Mouse (Mus musculus): ENCODE measurements around the gene Rsad2.
A peak's percentile ranks its signal among the peaks of the same experiment; 100 is the strongest.
"Not testable (repeated sequence)": the region's sequence is repeated elsewhere in the genome, so short reads cannot be mapped to it uniquely, and the experiment has no call there.

Gene Rsad2

GRCm38 (mm10) chr12:26446377-26447045 lies 9.7 kb downstream of the Rsad2 start:
- DNase-seq (ENCODE audit: low read depth): no peak

GRCm38 (mm10) chr12:26444511-26444910 lies 11.7 kb downstream of the Rsad2 start:
- no peak for DNase-seq (ENCODE audit: low read depth)

GRCm38 (mm10) chr12:26444054-26444453 lies 12.2 kb downstream of the Rsad2 start:
- peak; percentile 85 for DNase-seq (ENCODE audit: low read depth)

DNA sequence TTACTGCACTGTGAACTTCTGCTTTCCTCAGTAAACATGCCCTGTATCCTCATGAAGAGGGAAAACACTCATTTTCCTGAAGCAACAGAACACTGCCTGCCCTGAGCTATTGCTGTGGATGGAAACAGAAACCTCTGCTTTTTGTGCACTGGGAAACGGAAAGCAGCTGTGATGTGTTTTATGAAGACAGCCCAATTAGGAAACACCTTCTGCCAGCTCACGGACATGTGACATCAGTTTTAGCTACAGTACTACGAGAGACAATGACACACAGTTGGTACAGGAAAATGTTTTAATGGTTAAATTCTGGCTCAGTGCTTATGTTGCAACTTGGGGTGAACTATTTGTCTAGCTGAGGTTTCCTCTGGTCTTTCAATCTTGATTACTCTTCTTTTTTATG lies 16.9 kb downstream of the Rsad2 start:
- DNase-seq (ENCODE audit: low read depth): peak; percentile 15

DNA sequence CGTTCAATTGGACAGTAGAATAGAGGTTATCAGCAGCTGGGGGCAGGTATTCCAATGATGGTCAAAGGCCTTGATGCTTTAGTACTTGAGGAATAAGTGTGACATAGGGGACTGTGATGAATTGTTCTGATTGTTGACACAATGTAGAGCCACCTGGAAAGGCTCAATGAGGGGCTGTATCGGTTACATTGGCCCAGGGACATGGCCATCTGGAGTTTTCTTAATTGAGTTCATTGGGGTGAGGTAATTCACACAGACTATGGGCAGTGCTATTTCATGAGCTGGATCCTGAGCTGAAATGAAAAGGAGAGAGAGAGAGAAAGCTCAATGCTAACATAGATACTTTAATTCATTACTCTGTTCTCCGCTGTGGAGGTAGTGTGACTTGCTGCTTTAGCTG lies 18.3 kb downstream of the Rsad2 start:
- no peak for DNase-seq (ENCODE audit: low read depth)

DNA sequence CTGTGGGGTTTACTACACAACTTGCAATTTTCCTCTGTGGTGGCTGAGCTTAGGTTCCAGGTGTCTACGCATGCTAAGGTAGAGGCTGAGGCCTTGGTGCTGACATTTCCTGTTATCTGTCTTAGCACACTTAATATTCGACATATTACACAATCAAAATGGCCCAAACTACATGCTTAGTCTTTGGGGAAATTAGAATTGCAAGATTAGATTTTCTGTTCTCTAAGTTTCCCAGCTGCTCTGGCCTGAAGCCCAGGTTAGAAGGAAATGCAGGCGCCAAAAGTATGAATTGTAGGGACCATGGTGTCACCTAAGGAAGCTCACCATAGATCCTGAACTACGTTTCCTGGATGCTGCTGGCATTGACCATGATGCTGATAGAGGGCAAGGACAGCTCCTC lies 19.9 kb downstream of the Rsad2 start:
- no peak for DNase-seq (ENCODE audit: low read depth)

DNA sequence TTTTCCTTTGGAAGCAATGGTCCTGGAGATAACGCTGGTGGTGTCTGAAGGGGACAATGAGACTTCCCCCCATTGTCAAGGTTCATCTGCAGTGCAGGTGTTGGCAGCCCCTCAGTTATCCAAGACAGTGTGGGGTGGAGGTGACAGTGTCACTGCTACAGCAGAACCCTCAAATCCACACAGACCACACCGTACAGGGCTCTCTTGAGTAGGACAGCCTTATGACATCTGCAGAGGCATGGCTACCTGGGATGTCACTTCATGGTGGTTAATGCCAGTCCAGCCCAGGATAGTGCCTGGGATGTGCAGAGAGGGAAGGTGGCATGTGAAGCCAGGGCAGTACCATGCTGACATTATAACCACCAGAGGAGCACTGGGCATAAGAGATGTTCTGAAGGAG lies 27.5 kb downstream of the Rsad2 start:
- DNase-seq (ENCODE audit: low read depth): not testable (repeated sequence)

DNA sequence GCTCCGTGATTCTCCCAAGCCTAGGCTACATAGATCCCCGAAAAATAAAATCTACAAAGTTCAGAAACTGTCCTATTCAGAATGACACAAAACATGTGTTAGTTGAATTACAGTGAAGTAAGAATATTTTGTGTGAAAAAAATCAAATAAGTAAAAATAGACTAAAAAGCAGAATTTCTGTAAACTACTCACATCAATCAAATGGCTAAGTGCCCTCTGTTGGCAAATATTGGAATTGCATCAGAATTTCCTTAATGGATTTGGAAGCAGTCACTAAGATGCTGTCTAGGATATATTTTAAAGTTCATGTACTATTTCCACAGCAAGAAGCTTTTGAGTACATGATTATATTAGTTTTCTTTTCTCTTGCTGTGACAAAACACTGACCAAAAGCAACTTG lies 31.4 kb downstream of the Rsad2 start:
- peak; percentile 83 for DNase-seq (ENCODE audit: low read depth)

GRCm38 (mm10) chr12:26418322-26418721 lies 37.9 kb downstream of the Rsad2 start:
- DNase-seq (ENCODE audit: low read depth): no peak

DNA sequence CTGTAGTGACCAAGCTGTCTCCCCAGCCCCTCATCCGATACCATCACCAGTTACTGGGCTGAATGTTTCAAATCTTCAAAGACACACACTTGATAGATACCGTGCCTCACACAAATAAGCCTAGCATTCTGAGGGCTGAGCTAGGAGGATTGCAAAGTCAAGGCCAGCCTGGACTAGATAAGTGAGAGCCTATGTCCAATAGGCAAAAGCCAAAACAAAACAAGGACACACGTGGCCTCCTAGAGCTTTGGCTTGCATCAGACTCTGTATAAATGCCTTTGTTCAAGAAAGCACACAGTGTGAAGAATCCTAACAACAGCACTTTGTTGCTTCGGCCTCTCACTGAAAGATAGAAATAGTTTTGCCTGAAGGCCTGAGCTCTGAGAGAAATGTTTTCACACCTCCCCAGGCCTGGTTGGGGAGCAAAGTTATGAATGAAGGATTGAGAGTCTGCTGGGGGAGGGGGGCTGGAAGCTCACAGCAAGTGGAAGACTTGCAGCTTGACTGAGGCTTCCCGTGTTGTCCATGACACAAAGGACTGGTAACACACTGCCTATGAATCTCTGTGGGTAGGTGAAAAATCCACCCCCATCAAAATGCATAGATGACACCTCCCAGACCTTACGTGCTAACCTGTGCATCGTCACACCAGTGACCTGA lies 39.5 kb downstream of the Rsad2 start:
- DNase-seq (ENCODE audit: low read depth): no peak

DNA sequence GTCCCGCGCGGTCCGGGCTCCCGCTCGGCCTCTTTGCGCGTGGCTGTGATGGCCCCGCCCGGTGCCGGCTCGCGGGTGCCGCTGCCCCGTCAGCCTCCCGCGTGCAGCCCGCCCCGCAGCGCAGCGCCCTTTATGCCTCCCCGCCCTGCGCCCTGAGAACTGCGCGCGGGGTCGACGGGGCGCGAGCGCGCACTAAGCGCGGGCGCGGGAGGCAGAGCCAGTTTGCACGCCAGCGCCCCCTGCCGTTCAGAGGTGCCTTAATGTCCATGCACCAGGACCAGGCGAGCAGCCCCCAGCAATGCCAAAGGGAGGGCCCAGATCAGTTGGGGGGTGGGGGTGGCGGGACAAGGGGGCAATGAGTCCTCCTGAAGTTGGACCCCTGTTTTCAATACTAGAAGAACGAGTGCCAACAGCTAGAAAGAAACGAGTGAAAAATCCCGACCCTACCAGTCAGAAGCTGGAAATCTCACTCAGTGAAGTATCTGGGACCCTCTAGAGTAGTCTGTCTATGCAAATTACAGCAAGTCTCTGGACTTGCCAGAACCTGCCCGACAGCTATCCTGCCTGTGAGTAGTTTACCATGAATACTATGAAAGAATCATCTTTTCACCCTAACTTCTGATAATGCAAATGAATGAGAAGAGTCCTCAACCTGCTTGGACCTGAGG lies 41.0 kb downstream of the Rsad2 start, which contains the start of gene Rnf144a:
Gene Rnf144a (minus strand): TSS at position 151 of the 668 bp plus-strand sequence.
- DNase-seq (ENCODE audit: low read depth): peak; percentile 95

DNA sequence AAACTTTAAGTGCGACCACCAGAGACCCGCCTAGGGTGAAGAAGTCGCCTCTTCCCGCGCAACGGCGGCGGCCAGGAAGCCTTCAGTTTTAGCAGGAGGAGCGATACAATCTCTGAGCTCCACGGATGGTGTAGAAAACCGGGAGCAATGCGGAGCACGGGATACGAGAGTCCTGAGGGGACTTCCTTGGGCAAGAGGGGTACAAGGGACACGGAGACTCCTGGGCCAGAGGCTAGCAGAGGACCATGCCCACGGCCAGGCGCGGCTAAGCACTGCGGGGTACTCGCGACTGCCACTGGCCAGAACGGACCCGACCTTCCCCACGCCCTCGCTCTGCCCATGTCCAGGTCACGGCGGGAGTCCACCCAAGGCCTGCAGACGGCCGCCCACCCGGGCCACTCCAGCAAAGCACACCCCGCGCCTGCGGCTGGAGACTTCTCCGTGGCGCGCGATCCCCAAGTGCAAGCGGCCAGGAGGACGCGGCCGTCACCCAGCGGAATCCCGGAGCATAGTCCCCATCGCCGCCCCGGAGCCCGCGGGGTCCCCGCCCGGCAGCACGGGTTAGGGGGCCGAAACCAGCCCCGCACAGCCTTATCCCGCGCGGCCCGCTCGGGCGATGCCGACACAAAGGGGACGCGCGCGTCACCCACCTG lies 41.7 kb downstream of the Rsad2 start:
- DNase-seq (ENCODE audit: low read depth): peak; percentile 51

DNA sequence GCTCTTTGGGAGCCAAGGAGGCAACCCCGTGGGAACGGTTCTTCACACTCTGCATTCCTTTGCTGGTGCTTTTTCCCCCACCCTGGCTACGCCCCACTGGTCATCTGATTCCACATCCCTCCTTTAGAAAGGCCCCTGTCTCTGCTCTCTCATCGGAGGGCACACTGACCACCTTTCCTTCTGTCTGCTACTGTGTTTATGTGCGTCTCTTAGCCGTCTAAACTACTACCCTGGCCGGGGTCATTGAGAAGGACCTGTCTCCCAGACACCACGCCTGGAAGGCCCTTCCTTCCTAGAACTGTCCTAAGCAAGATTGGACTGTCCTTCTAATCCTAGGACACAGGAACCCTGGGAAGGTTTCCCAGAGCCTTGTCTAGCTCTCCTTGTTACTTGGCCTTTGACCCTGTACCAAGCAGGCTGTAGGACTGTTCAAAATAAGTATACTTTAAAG lies 42.3 kb downstream of the Rsad2 start:
- DNase-seq (ENCODE audit: low read depth): peak; percentile 38

GRCm38 (mm10) chr12:26412802-26413201 lies 43.5 kb downstream of the Rsad2 start:
- peak; percentile 38 for DNase-seq (ENCODE audit: low read depth)

DNA sequence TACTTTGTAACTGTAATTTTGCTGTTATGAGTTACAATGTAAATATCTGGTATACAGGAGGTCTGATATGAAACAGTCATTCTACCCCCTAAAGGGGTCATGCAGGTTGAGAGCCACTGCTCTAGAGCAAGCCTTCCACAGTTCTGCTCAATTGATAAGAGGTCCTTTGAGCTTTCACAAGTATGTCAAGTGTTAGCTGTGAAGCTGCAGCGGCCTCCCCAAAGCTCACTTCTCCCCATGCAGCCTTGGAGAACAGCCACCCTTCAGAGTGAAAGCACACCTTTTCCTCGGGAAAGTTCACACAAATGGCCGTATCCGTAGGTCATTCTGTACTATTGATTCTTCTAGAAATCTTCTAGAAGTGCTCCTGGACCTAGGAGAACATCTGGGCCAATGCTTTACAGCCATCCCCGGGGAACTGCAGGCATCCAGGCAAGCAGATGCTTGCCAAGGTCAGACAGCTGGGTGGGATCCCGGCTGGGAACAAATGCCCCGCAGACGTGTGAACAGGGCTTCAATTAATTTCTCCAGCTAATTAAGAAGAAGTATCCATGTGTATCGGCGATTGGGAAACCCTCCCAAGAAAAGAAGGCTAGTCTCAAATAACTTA lies 44.3 kb downstream of the Rsad2 start:
- DNase-seq (ENCODE audit: low read depth): no peak

- no peak for DNase-seq (ENCODE audit: low read depth)
Measured at GRCm38 (mm10) chr12:26410443-26410842, 45.8 kb downstream of the Rsad2 start.

DNA sequence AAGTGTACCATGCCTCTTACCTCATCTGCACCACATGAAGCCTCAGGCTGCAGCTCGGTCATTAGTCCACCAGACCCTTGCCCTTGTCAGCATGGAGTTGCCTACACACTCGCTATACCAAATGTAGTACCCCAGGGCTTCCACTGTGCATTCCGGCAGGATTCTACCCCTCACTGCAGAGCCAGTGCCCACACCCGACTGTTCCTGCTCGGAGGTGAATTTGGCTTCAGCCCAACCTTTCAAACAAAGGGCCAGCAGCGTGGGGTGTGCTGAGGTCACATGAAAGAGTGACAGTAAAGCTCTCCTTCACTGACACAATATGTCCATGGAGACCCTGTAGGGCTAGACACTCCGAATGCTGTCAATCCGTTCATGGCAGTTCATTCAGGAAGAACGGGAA lies 47.5 kb downstream of the Rsad2 start:
- no peak for DNase-seq (ENCODE audit: low read depth)

DNA sequence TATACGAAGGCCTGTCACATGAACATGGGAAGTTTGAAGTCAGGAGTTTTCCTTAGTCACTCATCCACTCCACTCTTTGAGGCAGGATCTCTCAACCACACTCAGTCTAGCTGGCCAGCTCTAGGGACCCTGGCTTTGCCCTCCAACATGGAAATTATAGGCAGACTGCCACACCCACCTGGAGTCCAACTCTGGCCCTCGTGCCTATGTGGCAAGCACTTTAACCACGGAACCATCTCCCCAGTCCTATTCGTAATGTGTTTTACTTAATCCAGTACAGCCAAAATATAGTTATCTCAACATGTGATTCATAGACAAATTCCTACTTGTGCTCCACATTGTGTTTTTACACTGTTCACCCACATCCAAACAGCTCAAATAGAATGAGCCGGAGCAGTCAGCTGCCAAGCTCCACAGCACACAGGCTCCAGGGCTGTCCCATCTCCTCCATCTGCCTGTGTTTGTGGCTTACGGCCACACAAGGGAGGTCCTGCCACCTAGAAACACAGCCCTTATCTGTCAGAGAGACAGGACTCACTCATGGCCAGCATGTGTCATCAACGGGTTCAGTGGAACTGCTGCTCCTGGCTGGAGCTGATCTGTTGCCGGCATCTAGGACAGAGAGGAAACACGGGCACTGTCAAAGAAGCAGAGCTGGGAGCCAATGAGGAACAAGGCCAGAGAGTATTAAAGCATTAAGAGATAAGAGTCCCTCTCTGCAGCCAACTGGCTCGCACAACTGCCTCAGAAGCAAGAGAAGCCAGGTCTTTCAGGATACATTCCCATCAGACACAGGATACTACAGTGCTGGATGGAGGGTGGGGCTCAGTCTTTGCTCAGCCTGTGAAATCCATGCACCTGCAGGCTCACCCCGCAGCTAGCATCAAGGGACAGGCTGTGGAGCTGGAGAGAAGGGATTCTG lies 51.2 kb downstream of the Rsad2 start:
- peak; percentile 72 for DNase-seq (ENCODE audit: low read depth)

GRCm38 (mm10) chr12:26403372-26404125 lies 52.7 kb downstream of the Rsad2 start:
- no peak for DNase-seq (ENCODE audit: low read depth)

Data from NIH3T3 (cell line).